Mouse (Mus musculus) urinary bladder, adult 18-20 months (tissue): ENCODE measurements at regions not wholly inside any gene's neighbourhood (a gene's known extent, or its start where the extent isn't known, plus 50 kb on each side); places are given as distances from the start of the nearest gene placed in this dataset.
"Not testable (repeated sequence)": the region's sequence is repeated elsewhere in the genome, so short reads cannot be mapped to it uniquely, and the experiment has no call there.

Experiments
- DNase-seq, 2 experiments: peaks; one replicate each; pipeline ENCODE4 v3.0.0; 2022; ENCODE audit warnings: low spot score in 2 of 2, mixed read lengths in 2 of 2

DNA sequence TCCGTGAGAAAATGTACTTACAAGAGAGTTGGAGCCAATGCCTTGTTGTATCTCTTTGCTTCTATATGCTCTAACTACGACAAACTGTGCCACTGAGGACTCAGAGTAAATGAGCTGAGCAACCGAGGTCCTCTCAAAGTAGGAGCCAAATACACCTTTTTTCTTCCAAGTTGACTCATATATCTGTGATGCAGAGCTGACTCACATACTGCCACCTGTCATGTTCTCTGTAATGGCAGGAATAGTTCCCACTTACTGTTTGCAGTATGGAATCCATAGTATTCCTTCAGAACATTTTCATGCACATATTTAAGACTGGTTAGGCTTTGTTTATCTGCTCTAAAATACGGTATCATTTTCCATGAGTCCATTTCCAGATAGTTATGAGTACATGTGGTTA, 792.1 kb downstream of the Cypt12 start:
- no peak for DNase-seq

DNA sequence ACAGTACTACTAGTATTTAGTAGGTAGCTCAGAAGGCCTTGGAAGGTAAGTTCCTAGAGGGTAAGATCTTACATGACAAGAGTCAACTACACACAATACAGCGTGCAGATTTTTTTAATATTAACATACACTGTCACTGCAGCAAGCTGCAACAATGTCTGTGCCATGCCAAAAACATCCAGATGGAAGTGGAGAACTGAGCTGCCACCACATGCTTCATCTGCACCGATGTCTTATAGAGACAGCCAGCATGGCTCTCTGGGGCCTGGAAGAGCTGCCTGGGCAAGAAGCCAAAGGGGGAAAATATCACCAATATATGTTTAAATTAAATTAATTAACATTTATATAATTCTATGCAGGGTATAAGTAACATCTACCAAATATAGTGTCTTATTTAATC, 795.3 kb downstream of the Cypt12 start:
- no peak for DNase-seq

DNA sequence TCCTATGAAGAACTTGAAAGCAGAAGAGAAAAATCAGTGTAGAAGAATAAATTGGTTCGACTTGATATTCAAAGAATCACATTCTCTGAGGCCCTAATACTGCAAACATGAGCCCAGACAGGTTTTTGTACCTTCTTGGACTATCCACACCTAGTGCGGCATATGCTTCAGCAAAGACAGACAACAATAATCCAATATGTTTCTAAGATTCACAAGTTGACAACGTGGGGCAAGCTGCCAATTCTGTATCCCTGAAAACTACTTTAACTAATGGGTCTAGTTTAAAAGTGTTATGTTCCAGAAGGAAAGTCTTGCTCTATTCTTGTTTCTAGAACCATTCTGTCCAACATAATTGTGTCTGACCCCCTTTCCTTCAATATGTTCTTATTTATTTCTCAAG, 796.0 kb downstream of the Cypt12 start:
- DNase-seq: no peak

DNA sequence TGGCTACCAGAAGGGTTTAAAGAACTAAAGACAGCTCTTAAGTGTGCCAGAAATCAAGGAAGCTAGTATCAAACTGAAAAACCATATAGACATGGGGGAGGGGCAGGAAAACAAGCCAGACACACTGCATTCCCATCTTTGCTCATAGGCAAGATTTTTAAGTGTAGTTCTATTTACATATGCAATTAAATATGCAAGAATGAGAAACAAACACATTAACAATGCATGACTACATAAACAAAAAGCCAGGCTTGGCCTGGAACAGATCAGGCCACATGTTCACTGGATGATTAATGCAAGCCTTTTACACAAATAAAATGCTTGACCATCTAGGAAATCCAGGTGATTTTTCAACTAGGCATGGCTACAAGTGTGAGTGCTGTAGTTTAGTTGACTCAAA, 798.0 kb downstream of the Cypt12 start:
- DNase-seq: no peak

DNA sequence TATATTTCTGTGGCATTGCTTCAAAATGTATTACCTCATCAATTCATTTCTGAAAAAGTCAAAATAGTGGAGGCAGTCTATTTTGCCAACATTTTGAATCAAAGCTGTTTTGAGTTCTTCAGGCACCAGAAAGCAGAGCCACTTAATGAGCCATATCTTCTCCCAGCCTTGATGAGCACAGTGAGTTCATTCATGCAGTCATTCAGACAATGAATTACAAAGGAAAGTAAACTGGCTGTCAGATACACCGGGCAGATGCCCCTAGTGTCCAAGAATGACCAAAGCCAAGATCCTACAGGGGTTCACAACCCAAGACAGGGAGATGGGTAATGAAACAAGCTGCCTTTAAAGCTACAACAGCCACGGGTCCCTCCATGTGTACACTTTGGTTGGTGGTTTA, 798.7 kb downstream of the Cypt12 start:
- no peak for DNase-seq

DNA sequence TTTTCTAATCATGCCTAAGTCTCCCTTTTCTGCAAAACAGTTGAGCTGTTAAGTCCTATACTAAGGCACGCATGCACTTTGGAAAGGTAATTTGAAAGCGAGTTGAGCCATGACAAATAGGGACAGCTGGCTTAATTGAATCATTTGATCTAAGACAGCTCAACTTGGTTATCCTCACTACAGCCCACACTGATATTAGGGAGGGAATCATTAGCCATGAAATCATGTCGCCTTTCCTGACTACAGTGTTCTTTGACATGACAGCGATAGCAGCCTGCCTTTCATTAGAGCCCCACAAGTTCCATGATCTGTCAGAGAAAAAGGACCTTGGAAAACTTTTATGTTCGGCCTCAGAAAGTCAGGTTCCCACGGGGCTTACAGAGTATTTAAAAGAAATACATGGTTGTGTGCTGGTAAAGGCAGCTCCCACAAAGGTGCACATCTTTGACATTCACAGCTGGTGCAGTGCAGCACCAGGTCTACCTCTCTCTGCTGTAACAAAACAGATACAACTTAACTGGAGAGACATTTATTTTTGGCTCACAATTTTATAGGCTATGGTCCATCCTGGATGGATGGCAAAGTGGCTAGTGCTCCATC, 803.5 kb downstream of the Cypt12 start:
- DNase-seq: no peak

DNA sequence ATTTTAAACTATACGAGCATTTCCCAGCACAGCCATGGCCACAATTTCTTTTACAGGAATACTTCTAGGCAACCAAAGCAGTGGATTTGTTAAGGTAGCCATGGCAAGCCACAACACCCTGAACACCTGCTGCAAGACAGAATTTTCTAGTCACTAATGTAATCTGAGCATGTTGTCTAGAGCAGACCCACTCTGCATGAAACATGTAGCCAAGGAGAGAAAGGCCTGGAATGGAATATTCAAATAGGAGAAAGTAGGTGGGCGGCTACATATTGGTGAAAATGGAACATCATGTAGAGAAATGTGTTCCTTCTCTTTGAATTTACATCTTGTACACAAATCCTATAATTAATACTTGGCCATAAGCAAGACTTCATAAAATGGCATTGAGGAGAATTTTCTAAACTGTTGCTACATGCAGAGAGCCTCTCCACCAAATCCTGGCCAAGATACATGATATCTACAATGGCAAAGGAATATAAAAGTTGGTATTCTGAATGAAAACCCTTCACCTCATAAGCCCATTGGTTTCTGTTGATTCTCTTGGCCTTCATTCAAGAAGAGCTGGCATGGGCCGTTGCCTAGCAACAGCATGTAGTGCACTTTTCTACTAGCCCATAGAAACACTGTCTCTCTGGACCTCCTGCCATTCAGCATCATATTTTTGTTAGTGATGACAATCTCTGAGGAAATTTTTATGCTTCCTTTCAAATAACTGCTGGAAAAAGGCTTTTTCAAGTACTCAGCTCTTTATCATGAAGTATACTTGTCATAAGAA, 816.3 kb downstream of the Cypt12 start:
- no peak for DNase-seq

DNA sequence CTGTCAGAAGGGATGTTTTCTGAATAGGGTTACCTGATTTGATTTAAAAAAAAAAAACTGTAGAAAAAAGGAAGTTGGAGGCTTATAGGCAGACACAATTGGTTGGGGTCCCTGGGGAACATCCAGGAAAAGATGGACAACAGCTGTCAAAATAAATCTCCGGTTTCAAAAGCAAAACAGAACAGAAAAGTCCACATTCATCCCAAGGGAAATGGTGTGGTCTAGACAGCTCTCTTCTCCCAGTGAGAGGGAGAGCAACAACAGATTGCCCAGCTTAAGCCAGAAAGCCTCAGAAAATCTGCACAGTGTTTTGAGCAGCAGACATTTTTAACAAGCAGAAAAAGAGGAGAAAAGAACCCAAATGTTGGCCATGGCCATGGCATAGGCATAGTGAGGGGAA, 830.3 kb downstream of the Cypt12 start:
- no peak for DNase-seq

DNA sequence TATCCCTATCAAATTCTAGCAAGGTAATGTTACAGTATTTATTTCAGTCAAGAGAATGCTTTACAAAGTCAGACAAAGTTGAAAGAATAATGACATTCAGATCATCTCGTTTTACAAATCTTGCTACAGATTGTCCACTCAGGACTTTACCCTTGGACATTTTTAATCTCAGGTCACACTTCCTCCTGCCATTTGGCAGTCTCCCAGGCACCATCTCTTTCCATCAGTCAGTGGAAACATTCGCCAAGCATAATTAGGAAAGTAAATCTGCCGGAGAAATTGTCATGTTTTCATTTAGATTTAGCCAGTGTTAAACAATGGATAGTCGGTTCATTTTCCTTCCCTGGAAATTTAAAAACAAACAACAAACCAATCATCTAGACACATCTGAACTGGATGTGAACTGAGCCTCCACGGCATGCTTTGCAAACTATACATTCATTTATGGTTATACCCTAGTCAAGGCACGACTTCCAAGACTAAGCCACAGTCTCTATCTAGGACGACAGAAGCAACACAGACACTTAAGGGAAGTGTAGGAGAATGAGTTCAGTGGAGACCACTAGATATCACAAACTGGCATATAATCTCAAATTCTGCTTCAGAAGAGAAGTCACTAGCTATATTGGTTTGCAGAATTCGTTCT, 839.4 kb downstream of the Cypt12 start:
- DNase-seq: no peak

DNA sequence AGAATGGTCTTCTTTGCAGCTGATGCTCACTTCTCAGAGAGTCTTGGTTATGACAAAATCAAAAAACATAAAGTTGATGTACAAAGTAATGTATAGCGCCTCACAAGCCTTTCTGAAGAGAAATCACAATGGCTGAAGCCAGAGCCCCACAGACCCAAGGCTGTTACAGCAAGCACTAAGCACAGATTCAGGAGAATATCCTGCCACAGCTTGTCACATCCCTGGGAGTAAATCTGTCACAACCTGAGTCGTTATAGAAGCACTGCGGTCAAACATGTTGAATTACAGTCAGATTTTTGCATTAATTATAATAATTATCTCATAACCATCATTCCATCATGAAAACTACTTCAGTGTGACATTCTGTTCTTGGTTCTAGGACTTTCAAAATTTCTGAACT, 825.7 kb downstream of the 1700064H15Rik start:
- DNase-seq: no peak

DNA sequence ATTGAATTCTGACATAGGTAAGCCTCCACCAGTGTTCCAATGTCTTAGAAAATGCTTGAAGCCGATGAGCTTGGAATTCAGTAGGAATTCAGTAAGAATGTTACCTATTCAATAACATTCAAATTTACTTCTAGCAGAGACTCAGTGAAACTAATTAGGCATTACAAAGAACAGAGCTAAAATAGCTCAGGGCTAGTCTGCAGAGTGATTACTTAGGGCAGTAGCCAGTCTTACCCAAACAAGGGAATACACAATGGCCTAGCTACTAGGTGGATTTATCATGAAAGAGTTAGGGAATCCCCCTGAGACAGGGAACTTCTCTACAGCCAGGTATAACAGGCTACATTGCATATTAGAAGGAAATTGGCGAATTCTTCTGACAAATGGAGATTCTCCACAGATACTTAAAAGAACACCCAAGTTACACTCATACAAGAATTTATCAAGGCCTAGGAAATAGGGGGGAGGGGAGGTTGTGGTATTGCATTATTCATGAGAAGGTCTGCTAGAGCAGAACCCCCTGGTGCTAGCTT, 799.6 kb downstream of the 1700064H15Rik start:
- DNase-seq: not testable (repeated sequence)

DNA sequence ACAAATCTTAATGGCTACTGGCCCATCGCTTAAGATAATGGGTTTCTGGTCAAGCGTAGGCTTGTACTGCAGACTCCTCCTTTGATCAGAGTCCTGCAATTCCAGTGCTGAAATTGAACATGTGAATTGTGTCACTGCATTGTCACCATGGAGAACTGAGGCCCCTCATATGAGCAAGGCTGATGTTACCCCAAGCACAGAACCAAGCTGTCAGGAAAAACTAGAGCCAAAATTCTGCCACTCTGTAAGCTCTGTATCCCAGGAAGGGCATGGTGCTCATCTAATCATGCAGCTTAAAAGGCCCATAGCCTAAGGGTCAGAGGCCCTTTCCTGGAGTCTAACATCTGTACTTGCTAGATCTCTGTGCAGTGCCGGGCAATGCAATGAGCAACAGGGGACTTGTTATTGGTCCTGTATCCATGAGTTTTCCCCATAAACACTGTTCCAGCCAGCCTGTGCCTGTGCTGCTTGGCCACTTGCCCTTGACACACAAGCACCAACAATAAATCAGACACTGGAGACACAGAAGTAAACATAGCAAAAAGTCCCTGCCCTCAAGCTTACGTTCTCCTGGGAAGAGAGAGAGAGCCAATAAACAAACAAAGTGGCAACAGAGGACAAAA, 760.2 kb downstream of the 1700064H15Rik start:
- peak; percentile 5 to 24 for DNase-seq

DNA sequence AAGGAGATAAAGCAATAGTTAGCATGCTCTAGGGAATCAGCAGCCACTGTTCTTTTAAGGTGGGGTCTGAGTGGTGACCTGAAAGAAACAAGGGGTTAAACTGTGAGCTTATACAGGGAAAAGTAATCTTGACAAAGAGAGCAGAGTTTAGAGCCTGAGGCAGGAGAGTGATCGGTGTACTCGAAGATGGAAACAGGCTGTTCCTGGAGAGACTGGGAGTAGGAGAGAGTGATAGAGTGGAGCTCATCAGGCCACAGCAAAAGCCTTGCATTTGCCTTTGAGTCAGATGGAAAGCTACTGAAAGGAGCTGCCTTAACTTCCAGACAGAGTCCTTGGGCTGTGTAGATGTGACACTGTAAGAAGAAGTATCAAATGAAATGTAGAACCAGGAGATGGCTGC, 759.7 kb downstream of the 1700064H15Rik start:
- DNase-seq: no peak

DNA sequence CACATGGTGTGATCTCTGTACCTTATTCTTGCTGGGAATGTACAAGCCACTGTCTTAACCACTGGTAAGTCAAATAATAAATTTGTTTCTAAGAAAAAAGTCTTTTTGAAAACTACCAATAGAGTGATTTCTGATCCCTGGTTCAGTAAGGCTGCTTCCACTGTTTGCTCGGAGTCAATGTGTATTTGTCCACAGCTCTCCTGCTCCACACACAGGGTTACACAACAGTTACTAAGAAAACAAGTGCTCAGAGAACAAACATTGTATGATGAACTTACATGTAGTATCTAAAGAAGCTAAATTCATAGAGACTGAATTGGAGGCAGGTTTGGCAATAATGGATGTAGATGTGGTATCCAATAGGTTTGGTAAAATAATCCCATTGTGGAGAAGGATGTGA, 751.4 kb downstream of the 1700064H15Rik start:
- no peak for DNase-seq

DNA sequence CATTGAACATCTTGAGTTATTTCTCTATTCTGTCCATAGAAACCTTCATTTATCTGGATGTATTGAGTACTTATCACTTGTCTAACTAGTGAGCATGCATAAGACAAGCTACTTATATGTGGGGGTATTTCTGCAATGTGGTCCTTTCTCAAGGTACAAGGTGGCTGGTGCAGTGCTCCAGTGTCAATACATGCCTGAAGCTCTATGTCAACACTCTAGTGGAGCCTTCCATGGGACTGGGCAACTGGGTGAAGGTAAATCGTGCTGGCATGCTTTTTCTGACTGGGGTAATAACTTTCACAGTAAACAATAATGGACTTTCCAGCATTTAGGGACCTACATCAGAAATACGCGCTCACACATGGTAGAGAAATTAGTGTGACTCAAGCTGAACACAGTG, 750.9 kb downstream of the 1700064H15Rik start:
- DNase-seq: no peak

DNA sequence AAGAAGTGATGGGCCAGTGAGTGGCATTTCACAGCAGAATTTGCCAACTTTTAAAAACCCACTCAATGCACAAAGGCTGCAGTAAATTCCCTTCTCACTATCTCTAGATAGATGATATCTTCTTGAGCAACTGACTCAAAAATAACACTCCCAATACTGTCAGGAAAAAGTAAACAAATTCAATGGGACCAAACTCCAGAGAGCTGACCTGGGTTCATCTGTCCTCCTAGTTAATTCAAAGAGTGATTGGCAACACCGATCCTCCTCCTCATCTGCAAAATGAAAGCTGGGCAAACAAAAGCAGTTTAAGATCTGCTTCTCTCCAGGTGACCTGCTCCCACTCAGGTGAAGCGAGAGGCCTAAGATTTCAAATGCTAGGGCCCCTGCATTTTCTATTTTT, 747.3 kb downstream of the 1700064H15Rik start:
- DNase-seq: no peak

DNA sequence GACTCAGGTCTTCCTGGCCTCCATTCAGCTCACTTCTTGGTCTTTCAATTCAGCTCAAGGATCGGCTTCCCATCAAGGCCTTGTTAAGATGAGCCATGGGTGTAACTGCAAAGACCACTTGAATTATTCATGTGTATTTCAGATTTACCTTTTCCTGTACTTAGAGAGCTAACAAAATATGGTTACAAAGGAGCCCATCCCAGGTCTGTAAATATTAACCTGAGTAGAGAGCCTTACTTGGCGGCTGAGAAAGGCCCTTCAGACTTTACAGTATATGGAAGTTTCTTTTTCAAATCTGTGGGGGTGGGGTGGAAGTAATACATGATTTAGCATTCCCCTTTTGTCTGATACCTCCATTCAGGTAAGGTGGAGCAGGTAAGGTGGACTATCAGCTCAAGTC, 735.7 kb downstream of the 1700064H15Rik start:
- no peak for DNase-seq

DNA sequence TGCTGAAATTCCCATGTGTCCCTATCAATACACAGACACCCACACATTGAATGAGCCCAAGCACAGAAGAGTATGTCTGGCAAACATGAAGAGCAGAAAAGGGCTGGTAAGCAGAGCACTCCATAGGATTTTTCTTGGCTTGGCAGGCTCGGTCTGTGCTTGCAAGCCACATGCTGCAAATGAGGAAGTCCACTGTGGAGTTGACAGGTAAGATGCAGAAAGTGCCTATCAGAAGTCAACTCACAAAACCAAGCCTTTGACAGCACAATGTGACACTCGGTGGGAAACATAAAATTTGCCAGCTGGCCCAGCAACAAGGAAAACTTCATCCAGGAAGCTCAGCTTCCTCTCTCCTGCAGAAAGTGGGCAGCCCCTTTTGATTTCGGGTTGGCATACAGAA, 722.7 kb downstream of the 1700064H15Rik start:
- no peak for DNase-seq

DNA sequence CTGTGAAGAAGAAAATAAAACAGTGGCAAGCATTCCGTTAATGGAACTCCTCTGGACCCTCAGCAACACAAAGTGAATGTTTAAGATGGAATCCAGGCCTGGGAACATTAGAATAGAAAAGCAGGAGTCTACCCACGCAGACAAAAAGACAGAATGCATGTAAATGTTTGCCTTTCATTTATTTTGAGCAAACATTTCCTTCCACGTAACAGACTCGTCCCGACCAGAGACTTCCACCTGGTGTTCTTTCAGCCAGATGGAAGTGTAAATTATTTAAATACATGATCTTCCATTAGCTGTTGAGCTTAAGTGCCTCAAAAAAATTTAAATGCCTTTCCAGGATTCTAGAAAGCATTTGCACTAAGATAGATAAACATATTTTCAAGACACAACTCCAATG, 722.3 kb downstream of the 1700064H15Rik start:
- no peak for DNase-seq

DNA sequence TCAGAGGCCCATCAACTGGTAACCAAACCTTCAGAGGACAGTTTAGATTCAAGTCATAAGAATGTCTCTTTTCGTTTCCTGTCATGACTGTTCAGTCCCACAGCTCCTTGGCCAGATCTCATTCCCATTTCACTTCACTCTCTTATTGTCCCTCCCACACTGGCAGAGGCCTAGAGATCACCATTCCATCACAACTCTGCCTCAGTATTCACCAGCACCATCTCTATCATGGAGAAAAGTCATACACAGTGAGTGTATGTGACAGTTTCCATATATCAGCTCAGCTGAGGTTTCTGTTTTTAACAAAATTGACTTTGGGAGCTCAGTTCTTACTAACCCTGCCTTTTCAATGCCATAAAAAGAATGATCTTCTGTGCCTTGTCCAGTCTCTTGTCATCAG, 719.7 kb downstream of the 1700064H15Rik start:
- no peak for DNase-seq

DNA sequence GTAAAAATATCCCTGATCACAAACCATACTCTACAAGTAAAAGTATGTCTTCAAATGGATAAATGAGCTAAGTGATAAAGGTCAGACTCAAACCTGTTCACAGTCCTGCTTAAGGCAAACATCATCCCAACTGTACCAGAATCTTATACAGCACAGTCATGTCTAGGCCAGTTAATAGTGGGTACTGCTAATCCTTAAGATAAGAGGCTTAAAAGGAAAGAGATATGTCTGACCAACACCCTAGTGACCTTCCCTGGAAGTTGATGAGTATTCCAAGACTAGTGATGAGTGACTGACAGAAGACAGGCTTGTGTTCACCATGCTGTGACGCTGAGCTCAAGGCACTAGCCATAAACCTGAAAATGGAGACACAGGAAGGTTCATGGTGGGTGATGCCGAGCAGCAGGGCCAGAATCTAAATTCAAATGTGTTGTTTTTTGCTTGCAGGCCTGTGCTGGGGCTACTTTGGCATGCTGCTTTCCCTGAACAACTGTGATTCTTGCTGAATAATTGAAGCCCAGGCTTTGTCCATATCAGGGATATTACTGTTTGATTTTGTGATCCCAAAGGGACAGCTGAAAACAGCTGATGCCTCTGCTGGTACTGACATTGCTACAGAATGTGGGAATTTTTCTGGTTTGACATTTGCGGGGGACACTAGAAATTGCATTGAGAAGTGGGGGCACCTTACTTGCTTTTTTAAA, 699.9 kb downstream of the 1700064H15Rik start:
- no peak for DNase-seq

DNA sequence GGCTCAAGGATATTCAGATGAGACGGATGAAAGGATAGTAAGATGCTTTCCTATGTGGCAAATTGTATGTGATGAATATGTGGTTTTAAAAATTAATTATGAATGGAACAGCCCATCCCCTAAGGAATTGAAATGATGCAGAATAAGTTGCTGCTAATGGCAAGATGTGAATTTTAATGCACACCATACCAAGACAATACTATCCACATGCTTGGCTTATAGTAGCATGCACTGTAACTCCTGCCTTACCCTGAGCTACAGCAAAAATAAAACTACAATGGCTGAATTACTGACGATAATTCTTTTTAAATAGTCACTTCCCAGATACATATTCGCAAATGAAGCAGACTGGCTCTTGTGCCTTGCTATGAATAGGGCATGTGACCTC, 699.4 kb downstream of the 1700064H15Rik start:
- DNase-seq: no peak
